Mouse (Mus musculus) intestine, postnatal 0 days (tissue): ENCODE results near the gene Sox6. TPM values are rescaled to one million over a fixed set of nuclear protein-coding genes. Genes with fewer than 3 reads are reported as not detected.

Source experiments
- ATAC-seq: fragments of 200-750 bp; cut with Nextera tagmentation; 2 replicates; pipeline ENCODE4 v1.8.0; 2017; ENCODE audit warnings: mild to moderate bottlenecking, moderate TSS enrichment, moderate library complexity
- H3K27ac ChIP-seq: fragments of 300-500 bp; sonication (generic); 2 replicates; pipeline ENCODE4 v1.5.1; 2014; ENCODE audit warnings: mild to moderate bottlenecking, low read depth, low read length, moderate library complexity
- H3K27me3 ChIP-seq: fragments of 300-500 bp; sonication (generic); replicated peaks from 2 replicates; pipeline ENCODE4 v1.6.1; 2014; ENCODE audit warnings: low read length, mixed read lengths; ENCODE audit not compliant: control insufficient read depth, insufficient read depth
- H3K36me3 ChIP-seq: fragments of 300-500 bp; sonication (generic); 2 replicates; pipeline ENCODE4 v1.6.1; 2014; ENCODE audit warnings: mild to moderate bottlenecking, moderate library complexity; ENCODE audit not compliant: control insufficient read depth, insufficient read depth
- H3K4me1 ChIP-seq: fragments of 300-500 bp; sonication (generic); replicated peaks from 2 replicates; pipeline ENCODE4 v1.6.1; 2014; ENCODE audit warnings: antibody characterized with exemption, low read length, mixed read lengths; ENCODE audit not compliant: control insufficient read depth, insufficient read depth
- H3K4me2 ChIP-seq: fragments of 300-500 bp; sonication (generic); replicated peaks from 2 replicates; pipeline ENCODE4 v1.6.1; 2014; ENCODE audit warnings: low read depth, mild to moderate bottlenecking, moderate library complexity
- H3K4me3 ChIP-seq: fragments of 300-500 bp; sonication (generic); 2 replicates; pipeline ENCODE4 v1.5.1; 2014; ENCODE audit warnings: low read depth, low read length
- H3K9ac ChIP-seq: fragments of 300-500 bp; sonication (generic); 2 replicates; pipeline ENCODE4 v1.6.1; 2014; ENCODE audit warnings: mild to moderate bottlenecking, low read depth, low read length
- H3K9me3 ChIP-seq: fragments of 300-500 bp; sonication (generic); 2 replicates; pipeline ENCODE4 v1.6.1; 2016; ENCODE audit warnings: mixed run types; ENCODE audit not compliant: control insufficient read depth
- CTCF ChIP-seq: sonication (generic); IDR thresholded peaks from 2 replicates; pipeline ENCODE4 v1.5.1; 2016; ENCODE audit warnings: low read depth, mild to moderate bottlenecking, control low read depth, antibody characterized with exemption, moderate library complexity
- WGBS: fragments of 180-500 bp; shearing (Covaris S2); extraction: QIAGEN DNeasy Blood & Tissue Kit; methylation state at CpG from one replicate; pipeline ENCODE4 v1.1.7; 2014; 5-methylcytosine and 5-hydroxymethylcytosine counted together
- polyA plus RNA-seq: library from polyadenylated mRNA; unstranded; fragments of >200 nt; fragmentation: Nextera tagmentation; extraction: Ambion mirVana; gene quantifications from 2 replicates; pipeline ENCODE4 v1.2.1, GENCODE M21; 2015

Gene Sox6
- polyA plus RNA-seq, 1 experiment from 2014 or later = 21.6 TPM

DNA sequence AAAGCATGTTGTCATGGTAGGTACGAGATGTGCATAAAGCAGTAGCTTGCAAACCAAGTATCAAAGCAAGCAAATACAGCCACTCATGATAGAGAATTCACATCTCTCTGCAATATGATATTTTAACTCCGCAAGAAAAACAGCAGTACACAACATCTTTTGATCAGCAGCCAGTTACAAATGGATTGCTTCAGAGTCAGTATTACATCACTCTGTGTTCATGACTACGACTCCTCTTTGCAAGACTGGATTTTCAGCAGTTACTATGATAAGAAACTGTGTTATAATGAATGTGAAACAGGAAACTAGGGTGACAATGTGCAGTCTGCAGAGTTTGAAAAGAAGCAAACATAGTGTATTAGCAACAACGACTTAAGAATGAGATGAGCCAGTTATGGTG, 71.4 kb downstream of the Sox6 start:
- no peak for TF ChIP-seq CTCF
- ATAC-seq = no peak
- 63% methylated on average over 4 of the region's 4 CpGs for WGBS

DNA sequence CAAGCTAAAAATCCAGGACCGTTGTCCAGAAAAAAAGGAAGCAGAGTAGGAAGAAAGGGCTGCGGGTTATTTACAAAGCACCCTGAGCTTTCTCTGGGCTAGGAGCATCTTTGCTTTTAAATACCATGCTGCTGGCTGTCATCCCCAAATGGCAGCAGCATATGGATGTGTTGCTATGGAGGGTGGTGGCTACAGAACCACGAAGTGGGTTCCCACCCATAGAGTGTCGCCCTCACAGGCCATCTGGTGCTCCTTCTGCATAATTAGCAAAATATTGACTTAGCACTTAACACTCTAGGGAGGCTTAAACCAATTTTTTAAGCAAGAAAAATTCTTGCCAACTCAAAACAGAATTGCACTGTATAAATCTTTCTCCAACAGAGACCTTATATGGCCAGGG, 72.4 kb downstream of the Sox6 start:
- Histone ChIP-seq H3K27me3 (no peaks in the 10 kb centered on the region), H3K9me3 (no peaks in the 10 kb centered on the region), H3K4me1 (no peaks in the 10 kb centered on the region), H3K36me3 (no peaks in the 10 kb centered on the region), H3K9ac (no peak overlapping the region), H3K27ac (no peak overlapping the region), H3K4me3 (no peak overlapping the region), H3K4me2 (no peak overlapping the region)
- ATAC-seq = no peak
- 55% methylated on average over 4 of the region's 4 CpGs for WGBS
- no peak for TF ChIP-seq CTCF

More for the DNA sequence above, 71.4 kb downstream of the Sox6 start:
- Histone ChIP-seq H3K9ac (no peak overlapping the region), H3K36me3 (no peaks in the 10 kb centered on the region), H3K4me2 (no peak overlapping the region), H3K9me3 (no peaks in the 10 kb centered on the region), H3K4me1 (no peaks in the 10 kb centered on the region), H3K27ac (no peak overlapping the region), H3K27me3 (no peaks in the 10 kb centered on the region), H3K4me3 (no peak overlapping the region)

DNA sequence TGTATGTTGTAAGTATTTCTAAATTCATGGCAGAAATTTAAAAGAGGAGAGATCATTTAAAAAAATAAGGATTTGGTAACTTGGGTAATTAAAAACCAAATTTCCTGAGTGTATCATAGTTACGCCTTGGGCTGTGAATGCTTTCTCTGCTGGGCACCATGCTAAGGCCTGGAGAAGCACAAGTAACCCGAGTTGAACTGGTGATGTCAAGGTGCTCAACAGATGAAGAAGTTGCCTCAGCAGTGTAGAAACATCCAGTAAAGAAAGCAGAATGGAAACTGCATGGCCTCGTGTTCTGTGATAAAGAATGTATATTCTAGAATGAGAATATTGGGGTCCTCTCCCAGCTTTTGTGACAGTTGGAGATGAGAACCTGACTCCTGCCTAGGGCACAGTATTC, 85.5 kb downstream of the Sox6 start:
- H3K9ac ChIP-seq = no peak overlapping the region
- no peak overlapping the region for H3K4me3 ChIP-seq
- H3K36me3 ChIP-seq = no peaks in the 10 kb centered on the region
- H3K27ac ChIP-seq = no peak overlapping the region
- H3K4me1 ChIP-seq = no peaks in the 10 kb centered on the region
- no peaks in the 10 kb centered on the region for H3K9me3 ChIP-seq
- H3K27me3 ChIP-seq = no peaks in the 10 kb centered on the region
- ATAC-seq = no peak
- TF ChIP-seq CTCF = no peak
- 77% methylated on average over 3 of the region's 3 CpGs for WGBS
- no peak overlapping the region for H3K4me2 ChIP-seq

DNA sequence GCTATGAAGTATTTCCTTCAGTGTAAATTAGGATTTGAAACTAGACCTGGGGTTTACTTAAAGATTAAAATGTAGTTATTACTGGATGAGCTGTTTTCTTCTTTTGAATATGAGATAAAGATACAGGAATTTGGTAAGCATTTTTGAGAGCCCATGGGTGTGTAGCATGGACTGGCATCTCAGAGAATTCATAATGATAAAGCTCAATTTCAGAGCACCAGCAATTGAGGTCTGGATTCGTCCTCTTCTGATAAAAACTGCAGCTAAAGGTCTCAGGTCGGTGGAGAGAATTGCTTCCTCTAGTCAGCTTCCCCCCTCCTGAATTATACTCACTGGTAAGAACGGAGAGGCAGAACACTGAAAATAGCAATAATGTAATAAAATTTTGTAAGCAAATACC, 86.4 kb downstream of the Sox6 start:
- no peak overlapping the region for H3K4me3 ChIP-seq
- H3K27ac ChIP-seq = no peak overlapping the region
- 22% methylated on average over 3 of the region's 3 CpGs for WGBS
- TF ChIP-seq CTCF = no peak
- no peaks in the 10 kb centered on the region for H3K27me3 ChIP-seq
- ATAC-seq = no peak
- H3K36me3 ChIP-seq = no peaks in the 10 kb centered on the region
- no peak overlapping the region for H3K4me2 ChIP-seq
- H3K9ac ChIP-seq = no peak overlapping the region
- H3K4me1 ChIP-seq = no peaks in the 10 kb centered on the region
- H3K9me3 ChIP-seq = no peaks in the 10 kb centered on the region

DNA sequence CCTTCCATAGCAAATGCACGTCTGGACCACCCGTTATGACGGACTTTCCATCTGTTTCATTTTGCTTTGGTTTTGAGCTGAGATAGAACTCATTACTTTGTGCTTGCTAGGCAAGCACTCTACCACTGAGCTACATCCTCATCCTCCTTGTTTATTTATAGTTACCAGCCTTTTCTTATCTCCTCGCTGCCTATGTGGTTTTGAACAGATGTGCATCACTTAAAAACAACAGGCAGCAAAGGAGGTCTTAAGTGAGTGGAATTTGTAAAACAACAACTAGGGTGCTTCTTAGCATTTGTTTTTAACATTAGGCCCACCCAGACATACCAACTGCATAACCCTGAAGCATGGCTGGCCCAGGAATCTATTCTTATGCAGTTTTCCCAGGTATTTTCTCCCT, 86.9 kb downstream of the Sox6 start:
- H3K4me1 ChIP-seq = no peaks in the 10 kb centered on the region
- no peaks in the 10 kb centered on the region for H3K27me3 ChIP-seq
- H3K4me3 ChIP-seq = no peak overlapping the region
- no peaks in the 10 kb centered on the region for H3K36me3 ChIP-seq
- H3K4me2 ChIP-seq = no peak overlapping the region
- no peak for ATAC-seq
- no peak for TF ChIP-seq CTCF
- H3K27ac ChIP-seq = no peak overlapping the region
- no peak overlapping the region for H3K9ac ChIP-seq
- H3K9me3 ChIP-seq = no peaks in the 10 kb centered on the region
- WGBS = 84% methylated on average over 4 of the region's 4 CpGs

GRCm38 (mm10) chr7:115947916-115948315, 90.7 kb downstream of the Sox6 start:
- ATAC-seq = no peak
- Histone ChIP-seq H3K9me3 (no peaks in the 10 kb centered on the region), H3K4me2 (no peak overlapping the region), H3K36me3 (no peaks in the 10 kb centered on the region), H3K4me3 (no peak overlapping the region), H3K9ac (no peak overlapping the region), H3K27ac (no peak overlapping the region), H3K27me3 (no peaks in the 10 kb centered on the region), H3K4me1 (no peaks in the 10 kb centered on the region)
- 83% methylated on average over 2 of the region's 2 CpGs for WGBS
- no peak for TF ChIP-seq CTCF

- 94% methylated on average over 12 of the region's 12 CpGs for WGBS
- Histone ChIP-seq H3K27ac (no peak overlapping the region), H3K4me2 (no peak overlapping the region), H3K9ac (no peak overlapping the region), H3K4me1 (no peaks in the 10 kb centered on the region), H3K4me3 (no peak overlapping the region), H3K36me3 (no peaks in the 10 kb centered on the region), H3K27me3 (no peaks in the 10 kb centered on the region), H3K9me3 (no peaks in the 10 kb centered on the region)
- TF ChIP-seq CTCF = no peak
- ATAC-seq = no peak
Measured at GRCm38 (mm10) chr7:115946559-115946958, 92.0 kb downstream of the Sox6 start.
